Mouse (Mus musculus): ENCODE data around the gene Hipk2.

DNA sequence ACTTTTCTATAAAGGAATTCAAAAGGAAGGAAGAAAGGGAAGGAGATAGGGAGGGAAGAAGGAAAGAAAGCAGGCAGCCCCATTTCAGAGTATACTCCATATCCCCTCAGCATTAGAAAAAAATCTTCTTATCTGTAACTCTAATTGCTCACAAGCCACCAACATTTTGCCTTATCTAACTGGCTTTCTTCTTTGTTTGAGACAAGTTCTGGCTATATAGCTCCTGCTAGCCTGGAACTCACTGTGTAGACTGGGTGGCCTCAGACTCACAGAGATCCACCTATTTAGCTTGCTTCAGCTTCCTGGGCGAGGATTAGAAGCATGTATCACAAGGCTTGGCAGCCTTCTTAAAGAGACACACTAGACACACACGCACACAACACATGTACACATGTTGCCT lies 24.2 kb downstream of the Hipk2 start:
- TF ChIP-seq CTCF (IDR thresholded peaks at IDR 0.05; ENCODE audit: borderline replicate concordance, control insufficient read depth, extremely low read depth, insufficient read depth, low read length, poor library complexity): no peak
- no peak for TF ChIP-seq POLR2A (IDR thresholded peaks at IDR 0.05; ENCODE audit: control insufficient read depth, extremely low read depth, insufficient read depth, low read length, poor library complexity)

Measured in thymus, adult 2 months (tissue).